Comparison of ENCODE assay signal across 22 mouse cellular contexts in genomic region chr1:91302021-91302420, GRCm38 (mm10). TPM values are rescaled to one million over a fixed set of nuclear protein-coding genes. Genes with fewer than 3 reads are reported as not detected.
A peak's percentile ranks its signal among the peaks of the same experiment; 100 is the strongest.
DNase-seq lines count a peak whose midpoint lies in the region; ATAC-seq and TF ChIP-seq lines count a peak whose summit lies in the region.
"Had no signal": no experiment of that assay in that cellular context is flagged by ENCODE, and none has a peak within 500 bp of the region (broad histone marks: within the 10 kb centered on the region; RNA-seq: fewer than 3 reads in every experiment).

No protein-coding gene starts in this region.

- TF ChIP-seq EP300 in liver, postnatal 0 days (IDR thresholded peaks at IDR 0.05; ENCODE audit: low read depth), result no peak

- H3K4me2 ChIP-seq in intestine, embryonic 15.5 days (replicated peaks), result no peak overlapping the region
- H3K4me2 ChIP-seq in intestine, postnatal 0 days (replicated peaks; ENCODE audit: low read depth), result no peak overlapping the region
- no peak overlapping the region for H3K4me2 ChIP-seq in lung, embryonic 16.5 days (ENCODE audit: low read depth, low read length)
- H3K4me2 ChIP-seq in liver, postnatal 0 days (ENCODE audit: low read depth, low read length), result peak overlapping the region; percentile 54; the same call in 1 of the 2 replicates
- H3K4me2 ChIP-seq in stomach, embryonic 16.5 days (ENCODE audit: low read depth, low read length), result no peak overlapping the region

- 0 out of 2 replicates have a peak overlapping the region, but pooled peaks have one; percentile 27 for H3K27ac ChIP-seq in intestine, embryonic 15.5 days
- no peak overlapping the region for H3K27ac ChIP-seq in intestine, postnatal 0 days (ENCODE audit: low read depth, low read length)
- H3K27ac ChIP-seq in lung, embryonic 16.5 days (ENCODE audit: low read length), result 0 out of 2 replicates have a peak overlapping the region, but pooled peaks have one; percentile 10
- H3K27ac ChIP-seq in liver, postnatal 0 days (ENCODE audit: low read depth), result peak overlapping the region; percentile 84
- peak overlapping the region; percentile 22; the same call in 1 of the 2 replicates for H3K27ac ChIP-seq in stomach, embryonic 16.5 days (ENCODE audit: low read length)
- H3K27ac ChIP-seq: macrophage had no signal

- TF ChIP-seq CTCF in intestine, postnatal 0 days (IDR thresholded peaks at IDR 0.05; ENCODE audit: low read depth), result no peak
- TF ChIP-seq CTCF in lung, adult 2 months (IDR thresholded peaks at IDR 0.05; ENCODE audit: insufficient read depth, low read length), result no peak
- no peak for TF ChIP-seq CTCF in liver, postnatal 0 days (IDR thresholded peaks at IDR 0.05; ENCODE audit: low read depth)

- no peak for DNase-seq in lung, adult 2 months
- DNase-seq in liver, postnatal 0 days, result no peak
- no peak for DNase-seq in right cerebral cortex, postnatal 14 days
- no peak for DNase-seq in layer of hippocampus, postnatal 14 days (ENCODE audit: low spot score in 2 of 2)
- DNase-seq: adrenal gland, postnatal 10 days; cerebellum, adult 11-12 months; gastrocnemius, postnatal 36 days; heart, postnatal 4 days; midbrain, embryonic 14.5 days; retina, postnatal 1 day had no signal

- peaks cover 19% of the 10 kb centered on the region for H3K4me1 ChIP-seq in intestine, embryonic 15.5 days (replicated peaks)
- peaks cover 9% of the 10 kb centered on the region; the same call in 1 of the 2 replicates for H3K4me1 ChIP-seq in intestine, postnatal 0 days (replicated peaks; ENCODE audit: control insufficient read depth, insufficient read depth, low read length)
- H3K4me1 ChIP-seq in lung, embryonic 16.5 days (replicated peaks; ENCODE audit: control insufficient read depth, insufficient read depth, low read length), result peaks cover 14% of the 10 kb centered on the region; the same call in 1 of the 2 replicates
- peaks cover 3% of the 10 kb centered on the region; the same call in 1 of the 2 replicates for H3K4me1 ChIP-seq in lung, adult 2 months (ENCODE audit: control insufficient read depth, insufficient read depth, low read length)
- peaks cover 42% of the 10 kb centered on the region for H3K4me1 ChIP-seq in liver, postnatal 0 days (ENCODE audit: insufficient read depth)
- peaks cover 17% of the 10 kb centered on the region for H3K4me1 ChIP-seq in stomach, embryonic 16.5 days (ENCODE audit: control insufficient read depth, insufficient read depth, low read length)

- H3K36me3 ChIP-seq in intestine, embryonic 15.5 days, result 0 out of 2 replicates have a peak, but pooled peaks cover 7% of the 10 kb centered on the region
- H3K36me3 ChIP-seq in intestine, postnatal 0 days (ENCODE audit: control insufficient read depth, insufficient read depth), result peaks cover 36% of the 10 kb centered on the region
- peaks cover 9% of the 10 kb centered on the region; the same call in 1 of the 2 replicates for H3K36me3 ChIP-seq in lung, embryonic 16.5 days (ENCODE audit: control insufficient read depth, insufficient read depth, low read length)
- peaks cover 37% of the 10 kb centered on the region for H3K36me3 ChIP-seq in liver, postnatal 0 days (replicated peaks; ENCODE audit: insufficient read depth, low read length)
- H3K36me3 ChIP-seq in stomach, embryonic 16.5 days (ENCODE audit: control insufficient read depth, insufficient read depth, low read length), result 0 out of 2 replicates have a peak, but pooled peaks cover 4% of the 10 kb centered on the region

- H3K4me3 ChIP-seq in intestine, embryonic 15.5 days (replicated peaks), result no peak overlapping the region
- H3K4me3 ChIP-seq in intestine, postnatal 0 days (ENCODE audit: low read depth, low read length), result no peak overlapping the region
- no peak overlapping the region for H3K4me3 ChIP-seq in lung, embryonic 16.5 days (ENCODE audit: low read length)
- H3K4me3 ChIP-seq in lung, adult 2 months (replicated peaks; ENCODE audit: extremely low read depth, low read depth, low read length), result no peak overlapping the region
- no peak overlapping the region for H3K4me3 ChIP-seq in liver, postnatal 0 days (ENCODE audit: low read depth, low read length)
- no peak overlapping the region for H3K4me3 ChIP-seq in stomach, embryonic 16.5 days (replicated peaks; ENCODE audit: low read length)
- H3K4me3 ChIP-seq: erythroblast, embryonic 14.5 days; myocyte had no signal

- H3K9ac ChIP-seq in intestine, embryonic 15.5 days, result no peak overlapping the region
- H3K9ac ChIP-seq in intestine, postnatal 0 days (ENCODE audit: low read depth, low read length), result no peak overlapping the region
- no peak overlapping the region for H3K9ac ChIP-seq in lung, embryonic 16.5 days (ENCODE audit: low read length)
- H3K9ac ChIP-seq in liver, postnatal 0 days (replicated peaks), result 0 out of 2 replicates have a peak overlapping the region, but pooled peaks have one; percentile 16
- no peak overlapping the region for H3K9ac ChIP-seq in stomach, embryonic 16.5 days (ENCODE audit: low read length)

- no peak for TF ChIP-seq POLR2A in lung, adult 2 months (IDR thresholded peaks at IDR 0.05; ENCODE audit: borderline replicate concordance, extremely low read depth, low read depth, low read length)

- WGBS in intestine, embryonic 15.5 days, result 79% methylated on average over 3 of the region's 3 CpGs
- 88% methylated on average over 3 of the region's 3 CpGs for WGBS in intestine, postnatal 0 days
- 72% methylated on average over 3 of the region's 3 CpGs for WGBS in lung, embryonic 16.5 days
- WGBS in lung, adult 2 months, result 77% methylated on average over 3 of the region's 3 CpGs
- 80% methylated on average over 3 of the region's 3 CpGs for WGBS in liver, postnatal 0 days (ENCODE audit: insufficient replicate concordance)
- WGBS in stomach, embryonic 16.5 days, result 89% methylated on average over 3 of the region's 3 CpGs

- no peaks in the 10 kb centered on the region for H3K9me3 ChIP-seq in intestine, embryonic 15.5 days
- H3K9me3 ChIP-seq in intestine, postnatal 0 days (ENCODE audit: control insufficient read depth), result no peaks in the 10 kb centered on the region
- no peaks in the 10 kb centered on the region for H3K9me3 ChIP-seq in lung, embryonic 16.5 days (ENCODE audit: control insufficient read depth, low read length)
- no peaks in the 10 kb centered on the region for H3K9me3 ChIP-seq in liver, postnatal 0 days (ENCODE audit: low read length)
- no peaks in the 10 kb centered on the region for H3K9me3 ChIP-seq in stomach, embryonic 16.5 days (replicated peaks; ENCODE audit: control insufficient read depth, low read length)

- ATAC-seq in intestine, embryonic 15.5 days, result no peak
- no peak for ATAC-seq in intestine, postnatal 0 days
- no peak for ATAC-seq in lung, embryonic 16.5 days (ENCODE audit: low read depth)
- no peak for ATAC-seq in liver, postnatal 0 days
- no peak for ATAC-seq in stomach, embryonic 16.5 days (ENCODE audit: insufficient read depth, low FRiP score)
- ATAC-seq: forebrain, embryonic 14.5 days; hindbrain, embryonic 16.5 days had no signal

- no peaks in the 10 kb centered on the region for H3K27me3 ChIP-seq in intestine, embryonic 15.5 days (replicated peaks)
- H3K27me3 ChIP-seq in intestine, postnatal 0 days (replicated peaks; ENCODE audit: control insufficient read depth, insufficient read depth, low read length), result no peaks in the 10 kb centered on the region
- H3K27me3 ChIP-seq in lung, embryonic 16.5 days (ENCODE audit: control insufficient read depth, insufficient read depth, low read depth, low read length), result no peaks in the 10 kb centered on the region
- H3K27me3 ChIP-seq in liver, postnatal 0 days (ENCODE audit: insufficient read depth, low read length), result no peaks in the 10 kb centered on the region
- no peaks in the 10 kb centered on the region for H3K27me3 ChIP-seq in stomach, embryonic 16.5 days (ENCODE audit: control insufficient read depth, insufficient read depth, low read length)
- H3K27me3 ChIP-seq: CH12.LX had no signal

RNA-seq across cellular contexts. Expression of gene Scly, which starts 3.9 kb away (rescaled TPM):
- 18.6 and 21.7 TPM in 2 replicates for polyA plus RNA-seq in intestine, embryonic 15.5 days (2015; fragmentation: Nextera tagmentation; extraction: Ambion mirVana)
- polyA plus RNA-seq in intestine, postnatal 0 days (2015; fragmentation: Nextera tagmentation; extraction: Ambion mirVana), result 20.2 and 23.1 TPM in 2 replicates
- 16.7 and 19.0 TPM in 2 replicates for polyA plus RNA-seq in lung, embryonic 16.5 days (2015; fragmentation: Nextera tagmentation; extraction: Ambion mirVana)
- polyA plus RNA-seq in lung, adult 2 months (2012; rRNA removed), result 23.7 and 26.6 TPM in 2 replicates
- 26.3 and 26.5 TPM in 2 replicates for polyA plus RNA-seq in liver, postnatal 0 days (2015; fragmentation: Nextera tagmentation; extraction: Ambion mirVana)
- polyA plus RNA-seq in stomach, embryonic 16.5 days (2015; fragmentation: Nextera tagmentation; extraction: Ambion mirVana), result 18.1 and 18.2 TPM in 2 replicates
- 10 to 100 TPM; 12.7 to 13.4 TPM for total RNA-seq in layer of hippocampus, postnatal 14 days (2021)

RNA-seq across cellular contexts. Expression of gene Espnl, which starts 19.9 kb away (rescaled TPM):
- polyA plus RNA-seq in intestine, embryonic 15.5 days (2015; fragmentation: Nextera tagmentation; extraction: Ambion mirVana), result 0.04 TPM in 2 replicates
- polyA plus RNA-seq in intestine, postnatal 0 days (2015; fragmentation: Nextera tagmentation; extraction: Ambion mirVana), result not detected in 2 replicates
- not detected in 2 replicates for polyA plus RNA-seq in lung, embryonic 16.5 days (2015; fragmentation: Nextera tagmentation; extraction: Ambion mirVana)
- polyA plus RNA-seq in lung, adult 2 months (2012; rRNA removed), result 0.11 and 0.12 TPM in 2 replicates
- 0.04 TPM in 1 of 2 replicates, not detected in the other for polyA plus RNA-seq in liver, postnatal 0 days (2015; fragmentation: Nextera tagmentation; extraction: Ambion mirVana)
- 0.03 TPM in 1 of 2 replicates, not detected in the other for polyA plus RNA-seq in stomach, embryonic 16.5 days (2015; fragmentation: Nextera tagmentation; extraction: Ambion mirVana)
- total RNA-seq in layer of hippocampus, postnatal 14 days (2021), result under 1 TPM; 0.05 to 0.10 TPM
- polyA plus RNA-seq: heart, embryonic 14.5 days; macrophage had no signal

RNA-seq across cellular contexts. Expression of gene Klhl30, which starts 48.8 kb away (rescaled TPM):
- 0.44 and 0.53 TPM in 2 replicates for polyA plus RNA-seq in intestine, embryonic 15.5 days (2015; fragmentation: Nextera tagmentation; extraction: Ambion mirVana)
- polyA plus RNA-seq in intestine, postnatal 0 days (2015; fragmentation: Nextera tagmentation; extraction: Ambion mirVana), result 1.3 and 1.8 TPM in 2 replicates
- 1.4 and 1.7 TPM in 2 replicates for polyA plus RNA-seq in lung, embryonic 16.5 days (2015; fragmentation: Nextera tagmentation; extraction: Ambion mirVana)
- 1.4 and 4.6 TPM in 2 replicates for polyA plus RNA-seq in lung, adult 2 months (2012; rRNA removed)
- 0.06 and 0.12 TPM in 2 replicates for polyA plus RNA-seq in liver, postnatal 0 days (2015; fragmentation: Nextera tagmentation; extraction: Ambion mirVana)
- polyA plus RNA-seq in stomach, embryonic 16.5 days (2015; fragmentation: Nextera tagmentation; extraction: Ambion mirVana), result 0.37 and 2.6 TPM in 2 replicates
- under 1 TPM; 0.09 to 0.12 TPM for total RNA-seq in layer of hippocampus, postnatal 14 days (2021)
- total RNA-seq: neutrophil, adult 5-6 weeks had no signal
- polyA plus RNA-seq: erythroblast, embryonic 14.5 days; macrophage; midbrain, embryonic 14.5 days had no signal

RNA-seq across cellular contexts. Expression of gene Ube2f, which starts 51.9 kb away (rescaled TPM):
- polyA plus RNA-seq in intestine, embryonic 15.5 days (2015; fragmentation: Nextera tagmentation; extraction: Ambion mirVana), result 65.1 and 66.7 TPM in 2 replicates
- 55.5 and 57.9 TPM in 2 replicates for polyA plus RNA-seq in intestine, postnatal 0 days (2015; fragmentation: Nextera tagmentation; extraction: Ambion mirVana)
- polyA plus RNA-seq in lung, embryonic 16.5 days (2015; fragmentation: Nextera tagmentation; extraction: Ambion mirVana), result 60.8 and 65.7 TPM in 2 replicates
- 21.7 and 29.8 TPM in 2 replicates for polyA plus RNA-seq in lung, adult 2 months (2012; rRNA removed)
- 49.1 and 53.0 TPM in 2 replicates for polyA plus RNA-seq in liver, postnatal 0 days (2015; fragmentation: Nextera tagmentation; extraction: Ambion mirVana)
- polyA plus RNA-seq in stomach, embryonic 16.5 days (2015; fragmentation: Nextera tagmentation; extraction: Ambion mirVana), result 66.6 and 69.3 TPM in 2 replicates
- 10 to 100 TPM; 57.2 to 57.4 TPM for total RNA-seq in layer of hippocampus, postnatal 14 days (2021)
